Mouse (Mus musculus): Measurements from ENCODE around the gene Abca12.

The Abca12 gene

DNA sequence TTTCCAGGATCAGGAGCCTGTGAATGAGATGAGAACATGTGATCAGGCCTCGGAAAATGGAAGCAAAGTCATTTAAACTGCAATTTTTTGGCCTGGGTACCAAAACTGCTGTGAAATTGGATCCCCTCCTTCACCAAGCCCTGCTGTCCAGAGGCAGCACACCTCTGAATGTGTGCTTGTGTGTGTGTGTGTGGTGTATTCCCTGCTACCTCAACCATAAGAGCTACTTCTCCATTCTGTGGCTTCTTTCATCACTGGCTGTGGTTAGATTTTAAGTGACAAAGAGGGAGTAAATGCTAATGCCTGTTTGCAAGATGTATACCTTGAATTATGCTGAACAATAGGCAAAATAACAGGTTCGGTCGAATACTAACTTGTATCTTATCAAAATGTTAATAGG lies 84.4 kb downstream of the Abca12 start:
- DNase-seq = no peak

- DNase-seq = no peak
These were observed 102.5 kb downstream of the Abca12 start for GRCm38 (mm10) chr1:71312171-71312570.

DNA sequence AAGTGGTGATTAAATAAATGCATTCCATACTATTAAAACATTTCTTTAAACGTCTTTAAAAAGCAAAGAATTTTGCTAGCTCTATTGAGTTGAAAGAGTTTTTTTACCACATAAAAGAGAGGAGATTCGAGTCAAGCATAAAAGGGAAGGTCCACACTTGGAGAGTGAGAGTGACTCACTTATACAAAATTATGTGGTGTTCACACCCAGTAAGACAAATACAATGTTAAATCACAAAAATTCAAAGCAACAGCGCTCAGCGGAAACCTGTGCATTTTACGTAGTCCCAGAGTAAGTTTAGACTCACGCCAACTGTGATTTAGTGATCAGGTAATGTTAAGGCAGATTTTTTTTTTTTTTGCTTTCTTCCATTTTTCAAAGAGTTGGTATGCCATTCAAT lies 104.1 kb downstream of the Abca12 start:
- no peak for DNase-seq

DNA sequence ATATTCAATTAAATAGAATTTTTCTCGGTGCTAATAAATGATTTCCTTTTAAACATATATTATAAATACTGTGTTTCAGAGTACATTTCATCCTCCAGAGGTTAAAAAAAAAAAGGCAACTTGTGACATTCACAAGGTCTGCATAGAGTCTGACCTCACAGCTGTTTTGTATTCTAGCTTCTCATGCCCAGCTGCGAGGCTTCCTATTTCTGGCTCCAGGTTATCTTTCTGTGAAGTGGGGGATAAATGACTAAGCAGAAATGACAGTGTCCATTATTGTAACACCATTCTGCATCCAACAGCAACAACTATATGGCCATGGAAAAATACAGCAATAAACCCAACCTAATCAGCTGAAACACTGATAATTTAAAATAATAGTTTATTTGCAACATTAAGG lies 107.3 kb downstream of the Abca12 start:
- no peak for DNase-seq

DNA sequence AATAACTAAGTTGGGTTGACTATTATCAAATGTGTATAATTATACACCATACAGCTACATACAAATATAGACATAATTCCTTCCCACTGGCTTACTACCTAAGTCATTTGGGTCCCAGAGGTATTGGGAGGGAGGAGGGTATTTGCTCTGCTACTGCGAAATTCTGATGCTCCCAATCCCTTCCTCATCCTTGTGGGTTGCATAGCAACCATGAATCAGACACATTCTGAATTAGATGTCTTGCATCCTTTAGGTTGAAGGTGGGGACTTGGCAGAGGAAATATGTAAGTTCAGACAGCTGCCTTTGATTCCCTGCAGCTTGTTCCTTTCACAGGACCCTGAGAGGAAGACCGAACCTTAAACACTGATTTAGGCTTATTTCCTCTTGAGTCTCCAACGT lies 108.5 kb downstream of the Abca12 start:
- no peak for DNase-seq

GRCm38 (mm10) chr1:71304588-71304987 lies 110.1 kb downstream of the Abca12 start:
- no peak for DNase-seq

DNA sequence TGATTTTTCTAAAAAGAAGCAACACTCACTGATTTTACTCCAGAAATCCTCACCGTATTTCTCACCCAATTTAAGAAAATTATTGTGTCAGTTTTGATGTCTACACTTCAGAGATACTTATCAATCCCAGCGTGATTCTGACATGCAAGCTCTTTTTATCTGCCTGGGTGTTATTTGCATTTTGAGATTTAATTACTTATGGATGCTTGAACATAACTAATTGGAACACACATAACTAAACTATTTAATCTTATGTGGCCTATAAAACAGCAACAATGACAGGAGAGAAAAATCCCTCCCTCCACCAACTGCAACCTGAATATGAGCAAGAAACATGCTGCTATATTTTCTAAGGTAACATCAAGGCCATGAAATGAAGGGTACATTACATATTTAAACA lies 117.7 kb downstream of the Abca12 start:
- DNase-seq = no peak

DNA sequence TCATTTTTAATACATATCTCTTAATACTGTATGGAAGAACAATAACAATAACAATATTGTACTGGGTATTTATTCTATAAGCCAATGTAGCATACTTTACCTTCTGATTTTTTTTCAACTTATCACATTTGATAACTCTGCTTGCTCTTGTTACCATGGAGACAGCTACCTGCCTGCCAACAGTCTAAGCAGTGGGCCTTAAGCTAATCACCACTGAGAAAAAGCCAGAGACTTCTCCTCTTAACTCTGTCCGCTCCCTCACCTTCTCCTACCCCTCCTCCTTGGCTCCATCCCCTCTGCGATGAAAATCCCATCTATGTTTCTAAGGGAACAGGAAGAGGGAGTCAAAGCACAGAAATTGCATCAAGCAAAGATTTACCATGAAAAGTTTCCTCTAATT lies 118.1 kb downstream of the Abca12 start:
- no peak for DNase-seq

DNA sequence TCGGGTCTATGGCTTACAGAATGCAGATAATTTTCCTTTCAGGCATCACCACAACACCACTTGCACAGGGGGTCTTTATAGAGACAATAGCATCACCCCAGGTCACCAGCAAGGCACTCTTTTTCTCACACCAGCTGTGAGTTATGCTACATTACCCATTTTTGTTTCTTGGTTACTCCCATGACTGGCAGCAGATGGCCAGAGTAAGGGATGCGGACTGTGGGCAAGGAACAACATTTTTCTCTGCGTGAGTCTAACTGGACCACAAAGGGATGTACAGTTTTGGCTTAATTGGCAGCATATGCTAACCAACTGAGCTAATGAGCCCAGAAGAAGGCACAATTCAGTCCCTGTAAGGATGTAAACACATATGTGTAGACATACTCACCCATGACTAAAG lies 122.8 kb downstream of the Abca12 start:
- peak; percentile 11 to 26 for DNase-seq

DNA sequence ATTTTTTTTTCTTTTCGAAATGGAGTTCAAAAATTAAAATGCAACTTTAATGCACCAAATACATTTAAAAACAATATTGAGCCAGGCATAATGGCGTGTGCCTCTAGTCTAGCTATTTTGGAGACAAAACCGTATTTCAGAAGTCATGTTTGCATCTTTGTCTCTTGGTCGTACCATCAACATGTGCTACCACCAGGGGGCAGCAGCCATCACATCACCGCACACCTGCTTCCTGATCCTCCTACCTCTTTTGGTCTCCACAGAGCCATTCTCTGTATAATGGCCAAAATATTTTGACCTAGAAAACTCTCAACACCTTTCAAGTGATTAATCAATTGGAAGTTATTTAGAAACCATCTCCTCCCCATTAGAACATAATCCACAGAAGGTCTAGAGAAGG lies 125.2 kb downstream of the Abca12 start:
- peak; percentile 85 to 88 for DNase-seq

- DNase-seq = peak in 1 of 2 experiments; percentile 18
These were observed 137.8 kb downstream of the Abca12 start for GRCm38 (mm10) chr1:71276940-71277339.

GRCm38 (mm10) chr1:71272550-71272949 lies 142.2 kb downstream of the Abca12 start:
- DNase-seq = no peak

- no peak for DNase-seq
These were observed 142.6 kb downstream of the Abca12 start for GRCm38 (mm10) chr1:71272077-71272476.

DNA sequence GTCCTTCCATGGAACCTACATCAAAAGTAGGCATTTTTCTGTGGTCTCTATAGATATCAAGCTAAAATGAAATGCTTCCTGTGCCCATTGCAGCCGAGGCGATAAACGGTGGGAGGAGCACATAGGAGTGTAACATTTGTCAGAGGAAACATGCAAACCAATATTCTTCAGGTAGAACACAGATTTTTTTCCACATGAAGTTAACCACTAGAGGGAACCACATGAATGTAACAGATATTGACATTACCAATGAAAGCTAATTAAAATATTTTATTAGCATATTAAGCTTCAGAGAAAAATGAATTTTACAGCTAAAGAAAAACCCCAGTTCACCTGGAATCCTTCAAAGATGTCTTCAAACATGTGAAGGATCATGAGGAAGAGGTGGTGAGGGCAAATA lies 144.6 kb downstream of the Abca12 start:
- no peak for DNase-seq

DNA sequence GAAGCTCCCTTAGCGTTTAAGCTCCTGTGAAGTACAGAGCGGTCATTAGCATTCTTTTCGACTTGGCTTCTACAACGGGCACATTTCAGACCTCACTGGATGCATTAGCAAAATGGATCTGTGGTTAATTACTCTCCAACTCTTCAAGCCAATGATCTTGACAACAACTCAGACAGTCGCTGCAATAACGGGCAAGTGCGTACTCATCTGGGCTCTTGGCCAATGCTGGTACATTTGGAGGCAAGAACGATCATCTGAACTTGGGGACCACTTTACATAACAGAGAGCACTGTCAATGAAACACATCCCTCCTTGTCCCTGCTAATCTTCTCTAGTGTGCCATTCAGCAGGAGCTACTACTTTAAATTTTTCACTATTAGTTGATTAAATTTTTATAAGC lies 148.1 kb downstream of the Abca12 start:
- no peak for DNase-seq

GRCm38 (mm10) chr1:71263532-71263931 lies 151.2 kb downstream of the Abca12 start:
- no peak for DNase-seq

DNA sequence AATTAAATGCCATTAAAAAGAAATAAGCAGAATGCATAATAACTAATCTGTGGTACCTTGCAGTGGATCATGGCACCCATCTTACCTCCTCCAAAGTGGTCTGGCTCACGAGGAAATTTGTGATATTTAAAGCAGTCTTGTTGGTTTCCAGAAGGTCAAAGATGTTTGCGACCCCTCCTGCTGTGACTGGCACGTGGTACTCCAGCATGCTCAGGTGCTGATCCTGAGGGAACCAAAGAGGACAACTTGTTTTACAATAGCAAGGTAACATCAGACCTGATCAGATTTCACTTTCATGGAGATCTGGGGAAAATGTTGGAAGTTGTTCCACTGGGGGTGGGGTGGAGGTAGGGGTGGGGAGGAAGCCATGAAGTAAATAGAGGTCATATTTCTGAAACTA lies 170.1 kb downstream of the Abca12 start:
- DNase-seq = no peak

- no peak for DNase-seq
These were observed 173.3 kb downstream of the Abca12 start for GRCm38 (mm10) chr1:71241396-71241795.

DNA sequence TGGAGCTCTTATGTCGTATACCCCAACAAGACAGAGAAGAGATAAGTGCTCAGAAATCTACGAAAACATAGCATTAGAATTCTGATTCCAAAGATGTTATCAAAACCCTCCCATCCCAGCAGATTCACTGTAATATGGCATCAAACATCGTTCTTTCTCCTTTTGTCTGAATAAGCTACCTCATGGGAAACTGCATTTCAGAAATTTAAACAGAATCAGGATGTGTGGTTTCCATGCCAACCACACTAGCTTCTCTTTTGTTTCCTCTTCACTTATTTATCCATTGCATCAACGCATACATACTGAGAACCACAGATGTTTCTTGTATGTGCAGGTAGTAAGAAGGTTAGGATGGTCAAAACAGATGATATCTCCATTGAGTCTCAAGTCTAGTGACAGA lies 175.1 kb downstream of the Abca12 start:
- no peak for DNase-seq

DNA sequence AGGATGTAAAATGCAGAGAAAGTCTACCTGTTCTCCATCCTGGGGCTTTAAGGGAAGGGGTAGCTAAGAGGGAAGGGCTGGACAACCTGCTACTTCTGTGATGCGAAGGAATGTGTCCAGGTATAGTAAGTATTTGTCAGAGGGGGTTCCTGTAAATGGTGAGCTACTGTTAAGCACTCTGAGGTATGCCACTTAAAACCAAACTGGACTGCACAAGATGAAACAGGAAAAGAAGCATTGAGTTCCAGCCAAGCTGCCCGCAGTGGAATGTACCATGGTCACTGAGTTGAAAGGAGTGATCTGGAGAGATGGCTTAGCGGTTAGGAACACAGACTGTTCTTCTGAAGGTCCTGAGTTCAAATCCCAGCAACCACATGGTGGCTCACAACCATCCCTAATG lies 179.4 kb downstream of the Abca12 start:
- DNase-seq = no peak

GRCm38 (mm10) chr1:71231211-71231610 lies 183.5 kb downstream of the Abca12 start:
- DNase-seq = no peak

GRCm38 (mm10) chr1:71203581-71203980 lies 211.1 kb downstream of the Abca12 start:
- DNase-seq = no peak

DNA sequence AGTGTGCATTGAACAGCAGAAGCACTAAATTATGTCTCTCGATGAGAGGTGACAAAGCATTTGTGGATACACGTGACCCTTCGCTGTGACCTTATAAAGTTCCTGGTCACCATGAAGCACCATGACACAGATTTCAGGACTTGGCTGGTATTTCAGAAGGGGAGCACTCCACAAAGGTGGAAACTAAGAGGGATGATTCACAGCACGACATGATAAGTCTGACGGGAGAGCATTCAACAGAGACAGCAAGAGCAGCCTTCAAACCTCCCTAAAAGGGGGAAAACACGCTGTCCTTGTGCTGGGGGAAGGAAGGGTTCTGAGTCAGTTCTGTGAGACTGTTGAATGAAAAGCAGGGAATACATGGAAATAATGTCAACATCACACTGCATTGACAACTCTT lies 218.5 kb downstream of the Abca12 start:
- DNase-seq = no peak

- no peak for DNase-seq
These were observed 219.4 kb downstream of the Abca12 start for GRCm38 (mm10) chr1:71195333-71195732.

DNA sequence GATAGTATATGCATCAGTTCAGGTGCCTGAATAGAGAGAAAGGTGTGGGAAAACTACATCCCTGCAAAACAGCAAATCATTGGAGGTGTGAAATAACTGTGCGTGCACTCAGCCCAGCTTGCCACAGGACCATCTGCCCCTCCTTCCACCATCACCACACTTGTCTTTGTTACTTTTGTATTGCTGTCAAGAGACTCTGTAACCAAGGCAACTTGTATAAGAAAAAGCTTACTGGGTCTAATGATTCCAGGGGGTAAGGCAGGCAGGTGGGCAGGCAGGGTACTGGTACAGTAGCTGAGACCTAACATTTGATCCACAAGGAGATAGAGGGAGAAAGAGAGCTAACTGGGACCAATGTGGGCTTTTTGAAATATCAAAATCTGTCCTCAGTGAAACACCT lies 220.8 kb downstream of the Abca12 start:
- DNase-seq = no peak

Data from cerebellum, postnatal 14 days (tissue).